Mouse (Mus musculus): ENCODE results near the gene Rbm4. TPM values are rescaled to one million over a fixed set of nuclear protein-coding genes. Genes with fewer than 3 reads are reported as not detected.
"Not testable (repeated sequence)": the region's sequence is repeated elsewhere in the genome, so short reads cannot be mapped to it uniquely, and the experiment has no call there.

The Rbm4 gene
- polyA plus RNA-seq, 1 experiment from 2014 or later, result 42.3 TPM

GRCm38 (mm10) chr19:4820678-4821303 is 27.1 kb upstream of the Rbm4 start:
- no peak for DNase-seq (ENCODE audit: low read depth, low spot score)
- POLR2A ChIA-PET, result interaction anchor here (0.7 to 1.2 kb wide), 2 partner anchors 9 to 87 kb away, joined by 3 to 6 read pairs; partner anchors contain the start of genes Gm21992 and Rbm14
- H3K27me3 ChIP-seq, result no peaks in the 10 kb centered on the region
- no peak for ATAC-seq
- TF ChIP-seq CTCF (IDR thresholded peaks at IDR 0.05), result no peak
- CTCF ChIA-PET, result interaction anchor here (0.9 to 1.2 kb wide), 2 partner anchors 8 to 12 kb away, joined by 3 read pairs; no protein-coding TSS in a partner anchor
- in situ Hi-C loops (cut with MboI; ENCODE audit: low pct_unique_long_range_greater_than_20kb), result no loop called here

GRCm38 (mm10) chr19:4817182-4817835 is 23.6 kb upstream of the Rbm4 start:
- POLR2A ChIA-PET, result no interaction called here
- ATAC-seq, result no peak
- in situ Hi-C loops (cut with MboI; ENCODE audit: low pct_unique_long_range_greater_than_20kb), result no loop called here
- TF ChIP-seq CTCF (IDR thresholded peaks at IDR 0.05), result no peak
- no peak for DNase-seq (ENCODE audit: low read depth, low spot score)
- CTCF ChIA-PET, result no interaction called here
- H3K27me3 ChIP-seq, result no peaks in the 10 kb centered on the region

DNA sequence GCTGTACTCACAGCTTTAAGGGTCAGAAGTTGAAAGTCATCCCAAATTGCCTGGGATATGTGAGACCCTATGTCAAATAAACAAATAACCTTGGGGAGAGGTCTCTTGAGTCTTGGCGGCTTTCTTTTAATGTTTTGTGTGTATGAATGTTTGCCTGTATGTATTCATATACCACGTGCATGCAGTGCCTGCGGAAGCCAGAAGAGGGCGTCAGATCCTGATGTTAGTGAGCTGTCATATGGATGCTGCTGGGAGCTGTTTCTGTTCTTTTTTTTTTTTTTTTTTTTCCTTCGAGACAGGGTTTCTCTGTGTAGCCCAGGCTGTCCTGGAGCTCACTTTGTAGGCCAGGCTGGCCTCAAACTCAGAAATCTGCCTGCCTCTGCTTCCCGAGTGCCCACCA is 19.3 kb upstream of the Rbm4 start:
- ATAC-seq, result no peak
- ChIA-PET POLR2A (interaction anchor here (0.6 to 1.0 kb wide), 2 partner anchors 11 to 13 kb away, joined by 4 to 6 read pairs; no protein-coding TSS in a partner anchor), CTCF (interaction anchor here (0.9 to 2.5 kb wide), 8 partner anchors 8 to 186 kb away, joined by 3 to 9 read pairs (median 4); partner anchors contain the start of genes Ccdc87 and Ccs)
- H3K27me3 ChIP-seq, result no peaks in the 10 kb centered on the region
- peak; percentile 1 for TF ChIP-seq CTCF (IDR thresholded peaks at IDR 0.05)
- DNase-seq (ENCODE audit: low read depth, low spot score), result no peak
- in situ Hi-C loops (cut with MboI; ENCODE audit: low pct_unique_long_range_greater_than_20kb), result no loop called here

DNA sequence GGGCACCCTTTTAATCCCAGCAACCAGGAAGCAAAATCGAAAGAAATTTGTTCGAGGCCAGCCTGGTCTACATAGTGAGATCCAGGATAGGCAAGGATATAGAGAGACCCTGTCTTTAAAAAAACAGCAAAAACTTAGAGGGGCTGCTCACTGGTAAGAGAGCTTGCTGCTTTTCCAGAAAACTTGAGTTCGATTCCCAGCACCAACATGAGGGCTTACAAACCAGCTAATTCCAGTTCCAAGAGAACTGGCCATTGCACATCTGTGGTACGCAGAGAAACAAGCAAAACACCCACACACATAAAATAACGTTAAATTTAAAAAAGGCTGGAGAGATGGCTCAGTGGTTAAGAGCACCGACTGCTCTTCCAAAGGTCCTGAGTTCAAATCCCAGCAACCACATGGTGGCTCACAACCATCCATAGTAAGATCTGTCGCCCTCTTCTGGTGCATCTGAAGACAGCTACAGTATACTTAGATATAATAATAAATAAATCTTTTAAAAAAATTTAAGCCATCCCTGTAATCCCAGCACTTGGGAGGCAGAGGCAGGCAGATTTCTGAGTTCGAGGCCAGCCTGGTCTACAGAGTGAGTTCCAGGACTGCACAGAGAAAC is 18.7 kb upstream of the Rbm4 start:
- H3K27me3 ChIP-seq; in situ Hi-C loops (cut with MboI; ENCODE audit: low pct_unique_long_range_greater_than_20kb); ATAC-seq; DNase-seq (ENCODE audit: low read depth, low spot score): not testable (repeated sequence)
- CTCF ChIA-PET, result interaction anchor here (0.9 to 2.5 kb wide), 9 partner anchors 8 to 185 kb away, joined by 3 to 9 read pairs (median 4); partner anchors contain the start of genes Ccdc87 and Ccs
- POLR2A ChIA-PET, result interaction anchor here (0.5 to 2.1 kb wide), 4 partner anchors 8 to 14 kb away, joined by 4 to 10 read pairs (median 5); no protein-coding TSS in a partner anchor

- DNase-seq (ENCODE audit: low read depth, low spot score), result no peak
- no peak for TF ChIP-seq CTCF (IDR thresholded peaks at IDR 0.05)
- POLR2A ChIA-PET, result interaction anchor here (0.5 to 2.1 kb wide), 4 partner anchors 9 to 18 kb away, joined by 4 to 10 read pairs (median 5); partner anchors contain the start of gene Rbm4
- ATAC-seq, result no peak
- CTCF ChIA-PET, result interaction anchor here (1.0 to 2.5 kb wide), 6 partner anchors 9 to 54 kb away, joined by 3 to 9 read pairs (median 5); partner anchors contain the start of genes Ccdc87 and Ccs
- in situ Hi-C loops (cut with MboI; ENCODE audit: low pct_unique_long_range_greater_than_20kb), result no loop called here
- no peaks in the 10 kb centered on the region for H3K27me3 ChIP-seq
These were observed 18.2 kb upstream of the Rbm4 start for GRCm38 (mm10) chr19:4811909-4812242.

GRCm38 (mm10) chr19:4811063-4811908 is 17.6 kb upstream of the Rbm4 start, which contains the start of the genes Gm21992 and Rbm14:
Gene Gm21992 (minus strand): TSS chr19:4811612.
Gene Rbm14 (minus strand): TSS chr19:4811634.
- no peaks in the 10 kb centered on the region for H3K27me3 ChIP-seq
- peak; percentile 97 for ATAC-seq
- POLR2A ChIA-PET, result interaction anchor here (0.7 to 2.1 kb wide), 4 partner anchors 8 to 45 kb away, joined by 3 to 6 read pairs (median 4); partner anchors contain the start of gene Rbm4

GRCm38 (mm10) chr19:4810746-4811062 is 17.0 kb upstream of the Rbm4 start:
- DNase-seq (ENCODE audit: low read depth, low spot score), result no peak
- TF ChIP-seq CTCF (IDR thresholded peaks at IDR 0.05), result no peak
- ATAC-seq, result peak; percentile 61
- in situ Hi-C loops (cut with MboI; ENCODE audit: low pct_unique_long_range_greater_than_20kb), result no loop called here
- POLR2A ChIA-PET, result interaction anchor here (0.7 to 2.1 kb wide), 2 partner anchors 10 to 45 kb away, joined by 3 to 6 read pairs; no protein-coding TSS in a partner anchor
- no peaks in the 10 kb centered on the region for H3K27me3 ChIP-seq
- CTCF ChIA-PET, result no interaction called here

More at GRCm38 (mm10) chr19:4811063-4811908, 17.6 kb upstream of the Rbm4 start, which contains the start of the genes Gm21992 and Rbm14:
- peak; percentile 91 for DNase-seq (ENCODE audit: low read depth, low spot score)
- no peak for TF ChIP-seq CTCF (IDR thresholded peaks at IDR 0.05)
- in situ Hi-C loops (cut with MboI; ENCODE audit: low pct_unique_long_range_greater_than_20kb), result no loop called here
- CTCF ChIA-PET, result interaction anchor here (1.0 to 2.5 kb wide), 3 partner anchors 27 to 53 kb away, joined by 3 to 9 read pairs (median 4); partner anchors contain the start of genes Ccdc87 and Ccs

GRCm38 (mm10) chr19:4810309-4810708 is 16.6 kb upstream of the Rbm4 start:
- in situ Hi-C loops (cut with MboI; ENCODE audit: low pct_unique_long_range_greater_than_20kb), result no loop called here
- POLR2A ChIA-PET, result interaction anchor here (2.7 kb wide), 1 partner anchor 16 kb away, joined by 8 read pairs; the partner anchor contains the start of gene Rbm4
- DNase-seq (ENCODE audit: low read depth, low spot score) (no peak), ATAC-seq (no peak)
- TF ChIP-seq CTCF (IDR thresholded peaks at IDR 0.05), result no peak
- CTCF ChIA-PET, result no interaction called here
- H3K27me3 ChIP-seq, result no peaks in the 10 kb centered on the region

DNA sequence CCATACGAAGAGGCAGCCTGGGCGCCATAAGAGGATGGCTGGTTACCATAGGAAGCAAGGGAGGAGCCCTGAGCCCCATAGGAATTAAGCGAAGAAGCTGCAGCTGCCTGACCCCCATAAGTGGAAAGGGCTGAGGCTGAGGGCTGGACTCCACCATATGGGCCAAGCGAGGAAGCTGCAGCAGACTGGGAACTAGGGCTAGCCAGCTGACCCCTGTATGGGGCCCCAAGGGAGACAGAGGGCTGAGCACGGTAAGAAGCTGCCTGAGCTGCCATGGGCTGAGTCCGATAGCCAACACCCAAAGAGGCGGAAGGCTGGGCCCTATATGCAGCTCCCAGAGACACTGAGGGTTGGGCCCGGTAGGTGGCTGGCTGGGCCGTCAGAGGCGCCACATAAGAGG is 9.6 kb upstream of the Rbm4 start:
- ATAC-seq (no peak), DNase-seq (ENCODE audit: low read depth, low spot score) (no peak)
- POLR2A ChIA-PET, result interaction anchor here (1.3 to 1.8 kb wide), 2 partner anchors 8 to 10 kb away, joined by 4 to 6 read pairs; partner anchors contain the start of genes Gm21992, Rbm14 and Rbm4
- CTCF ChIA-PET, result no interaction called here
- in situ Hi-C loops (cut with MboI; ENCODE audit: low pct_unique_long_range_greater_than_20kb), result no loop called here
- H3K27me3 ChIP-seq, result no peaks in the 10 kb centered on the region
- TF ChIP-seq CTCF (IDR thresholded peaks at IDR 0.05), result no peak
